Mouse (Mus musculus) layer of hippocampus, adult 2 months (tissue): ENCODE measurements around the gene Prb1. TPM values are rescaled to one million over a fixed set of nuclear protein-coding genes. Genes with fewer than 3 reads are reported as not detected.
"Not testable (repeated sequence)": the region's sequence is repeated elsewhere in the genome, so short reads cannot be mapped to it uniquely, and the experiment has no call there.

Experiments
- DNase-seq, 2 experiments: peaks; one replicate each; pipeline ENCODE4 v3.0.0; 2022; ENCODE audit warnings: low spot score in 2 of 2
- H3K27ac ChIP-seq: fragments of 200-600 bp; 2 replicates; pipeline ENCODE4 v1.8.1; 2022
- H3K4me3 ChIP-seq: fragments of 200-600 bp; 2 replicates; pipeline ENCODE4 v1.8.1; 2022; ENCODE audit warnings: mild to moderate bottlenecking
- long read RNA-seq, 2 experiments: library from polyadenylated mRNA; stranded (forward); transcript quantifications; one replicate each; pipeline ENCODE4 v2.0.0; 2021; ENCODE audit warnings: borderline mapping rate in 2 of 2
- total RNA-seq, 2 experiments: library from RNA; stranded (reverse); gene quantifications; 2 replicates each; pipeline ENCODE4 v1.2.3; 2021

The Prb1 gene
- total RNA-seq, result not detected
- long read RNA-seq, experiment 1, result 0 reads
- long read RNA-seq, experiment 2, result 0 reads

DNA sequence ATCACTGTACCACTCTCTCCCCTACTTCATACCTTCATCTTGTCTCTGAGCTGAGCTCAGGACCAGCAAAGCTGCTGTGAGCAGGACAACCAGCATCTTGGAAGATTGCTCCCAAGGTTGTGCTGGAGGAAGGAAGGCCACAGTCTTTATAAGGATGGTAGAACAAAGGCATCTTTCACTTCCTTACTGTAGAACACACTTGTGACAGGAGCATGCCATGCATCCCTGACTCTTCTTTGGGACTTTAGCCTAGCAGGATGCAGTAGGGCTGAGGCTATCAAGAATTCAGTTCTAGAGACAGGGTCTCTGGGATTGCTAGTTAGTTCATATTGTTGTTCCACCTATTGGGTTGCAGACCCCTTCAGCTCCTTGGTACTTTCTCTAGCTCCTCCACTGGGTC is at the start of gene Prb1:
Prb1 (minus strand) TSS at position 101 of the 400 bp plus-strand sequence.
- H3K27ac ChIP-seq, H3K4me3 ChIP-seq, DNase-seq: not testable (repeated sequence)

Other genes with a start within 250 kb of the Prb1 start
- gene Prpmp5, start 104.2 kb upstream of the Prb1 start, total RNA-seq, result not detected
- not detected for gene Gm8882, start 153.6 kb upstream of the Prb1 start, total RNA-seq